Mouse (Mus musculus): ENCODE data around the gene Mrpl58. TPM values are rescaled to one million over a fixed set of nuclear protein-coding genes. Genes with fewer than 3 reads are reported as not detected.

Gene Mrpl58
- polyA plus RNA-seq, 1 experiment, result 166 TPM

DNA sequence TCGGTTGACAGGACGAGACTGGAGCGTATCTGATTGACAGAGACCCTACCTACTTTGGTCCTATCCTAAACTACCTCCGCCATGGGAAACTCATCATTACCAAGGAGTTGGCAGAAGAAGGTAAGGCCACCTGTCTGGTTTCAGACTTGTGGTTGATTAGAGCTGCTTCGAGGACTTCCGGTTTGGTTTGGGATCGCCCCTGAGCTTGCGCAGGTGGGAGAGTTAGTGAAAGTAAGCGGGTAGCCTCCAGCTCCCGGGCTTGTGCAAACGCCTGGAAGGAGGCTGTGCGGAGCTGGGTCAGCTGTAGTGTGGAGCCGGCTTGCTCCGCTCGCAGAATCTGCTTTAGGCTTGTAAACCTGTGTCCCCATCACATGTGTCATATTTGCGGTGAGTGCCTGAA lies 18.4 kb downstream of the Mrpl58 start:
- WGBS, result 69% methylated on average over 16 of the region's 16 CpGs
- peaks cover 50% of the 10 kb centered on the region for H3K4me1 ChIP-seq (replicated peaks; ENCODE audit: control insufficient read depth, insufficient read depth, low read length)
- H3K36me3 ChIP-seq (ENCODE audit: control insufficient read depth, insufficient read depth, low read length), result no peaks in the 10 kb centered on the region
- H3K27me3 ChIP-seq (ENCODE audit: control insufficient read depth, insufficient read depth, low read length), result no peaks in the 10 kb centered on the region
- H3K27ac ChIP-seq (ENCODE audit: control insufficient read depth, insufficient read depth, low read length), result peak overlapping the region; percentile 40; the same call in 1 of the 2 replicates
- TF ChIP-seq CTCF (IDR thresholded peaks at IDR 0.05; ENCODE audit: borderline replicate concordance, control insufficient read depth, extremely low read depth, insufficient read depth, low read length, poor library complexity) (no peak), POLR2A (IDR thresholded peaks at IDR 0.05; ENCODE audit: control insufficient read depth, extremely low read depth, insufficient read depth, low read length, poor library complexity) (no peak)
- H3K4me3 ChIP-seq (ENCODE audit: control insufficient read depth, insufficient read depth, low read length), result peak overlapping the region; percentile 2; the same call in 1 of the 2 replicates
- peak; percentile 38 for DNase-seq

DNA sequence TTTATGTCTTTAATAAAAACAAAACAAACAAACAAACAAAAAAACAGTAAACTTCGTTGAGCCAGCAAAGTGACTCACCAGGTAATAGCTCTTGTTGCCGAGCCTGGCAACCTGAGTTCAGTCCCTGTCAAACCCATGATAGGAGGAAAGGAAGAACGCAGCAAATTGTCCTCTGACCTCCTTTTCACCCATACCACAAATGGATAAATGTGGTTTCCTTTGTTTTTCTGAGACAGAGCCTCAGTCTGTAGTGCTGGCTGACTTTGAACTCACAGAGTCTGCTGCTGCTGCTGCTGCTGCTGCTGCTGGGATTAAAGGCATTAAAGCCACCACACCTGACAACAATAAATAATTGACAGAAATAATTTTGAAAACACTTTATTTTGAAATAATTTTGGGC lies 19.5 kb downstream of the Mrpl58 start:
- Histone ChIP-seq H3K4me1 (replicated peaks; ENCODE audit: control insufficient read depth, insufficient read depth, low read length) (peaks cover 61% of the 10 kb centered on the region), H3K27me3 (ENCODE audit: control insufficient read depth, insufficient read depth, low read length) (no peaks in the 10 kb centered on the region), H3K4me3 (ENCODE audit: control insufficient read depth, insufficient read depth, low read length) (no peak overlapping the region), H3K36me3 (ENCODE audit: control insufficient read depth, insufficient read depth, low read length) (no peaks in the 10 kb centered on the region), H3K27ac (ENCODE audit: control insufficient read depth, insufficient read depth, low read length) (peak overlapping the region; percentile 40; the same call in 1 of the 2 replicates)
- no peak for DNase-seq
- 23% methylated on average over 3 of the region's 3 CpGs for WGBS
- TF ChIP-seq POLR2A (IDR thresholded peaks at IDR 0.05; ENCODE audit: control insufficient read depth, extremely low read depth, insufficient read depth, low read length, poor library complexity) (no peak), CTCF (IDR thresholded peaks at IDR 0.05; ENCODE audit: borderline replicate concordance, control insufficient read depth, extremely low read depth, insufficient read depth, low read length, poor library complexity) (no peak)

DNA sequence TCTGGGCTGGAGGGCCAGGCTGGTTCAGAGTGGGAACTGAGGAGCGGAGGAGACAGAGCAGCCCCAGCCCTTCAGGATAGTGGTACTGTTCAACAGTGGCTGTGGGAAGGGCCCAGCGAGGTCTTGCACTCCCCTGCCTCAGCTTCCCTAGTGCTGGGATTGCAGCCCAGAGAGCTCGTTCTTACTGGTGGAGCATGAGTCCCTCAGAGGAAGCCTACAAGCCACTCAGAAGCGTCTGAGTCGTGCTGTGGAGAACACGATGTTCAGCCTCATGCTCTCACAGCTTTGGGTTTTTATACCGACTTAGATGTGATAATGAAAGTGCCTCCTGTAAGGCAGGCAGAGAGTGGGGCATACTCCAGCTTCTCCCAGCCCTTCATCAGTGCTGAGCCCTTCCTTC lies 21.1 kb downstream of the Mrpl58 start:
- 32% methylated on average over 7 of the region's 7 CpGs for WGBS
- H3K36me3 ChIP-seq (ENCODE audit: control insufficient read depth, insufficient read depth, low read length), result peaks cover 5% of the 10 kb centered on the region

DNA sequence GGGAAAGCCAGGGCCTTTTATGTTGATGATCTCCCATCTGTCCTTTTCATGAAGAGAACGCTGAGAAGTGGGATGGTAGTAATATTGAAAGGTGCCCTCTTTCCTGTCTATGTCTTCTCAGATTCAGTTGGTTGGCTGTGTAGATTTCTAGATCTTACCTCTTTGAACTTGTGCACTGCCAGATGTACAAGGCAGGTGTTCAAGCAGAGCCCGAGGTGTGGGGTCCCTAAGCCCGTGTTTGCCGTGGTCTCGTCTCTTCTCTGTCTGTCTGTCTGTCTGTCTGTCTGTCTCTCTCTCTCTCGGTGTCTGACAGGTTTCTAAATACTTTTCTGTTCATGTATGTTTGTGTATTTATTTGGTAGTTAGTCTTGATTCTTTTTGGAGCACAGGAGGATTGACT lies 22.1 kb downstream of the Mrpl58 start:
- 14% methylated on average over 6 of the region's 6 CpGs for WGBS
- Histone ChIP-seq H3K4me1 (replicated peaks; ENCODE audit: control insufficient read depth, insufficient read depth, low read length) (peaks cover 63% of the 10 kb centered on the region), H3K27ac (ENCODE audit: control insufficient read depth, insufficient read depth, low read length) (peak overlapping the region; percentile 92), H3K27me3 (ENCODE audit: control insufficient read depth, insufficient read depth, low read length) (no peaks in the 10 kb centered on the region), H3K4me3 (ENCODE audit: control insufficient read depth, insufficient read depth, low read length) (no peak overlapping the region; the same call in 1 of the 2 replicates), H3K36me3 (ENCODE audit: control insufficient read depth, insufficient read depth, low read length) (peaks cover 15% of the 10 kb centered on the region)
- TF ChIP-seq POLR2A (IDR thresholded peaks at IDR 0.05; ENCODE audit: control insufficient read depth, extremely low read depth, insufficient read depth, low read length, poor library complexity), result no peak
- peak; percentile 58 for DNase-seq

More for the DNA sequence above, 21.1 kb downstream of the Mrpl58 start:
- Histone ChIP-seq H3K4me1 (replicated peaks; ENCODE audit: control insufficient read depth, insufficient read depth, low read length) (peaks cover 63% of the 10 kb centered on the region), H3K27me3 (ENCODE audit: control insufficient read depth, insufficient read depth, low read length) (no peaks in the 10 kb centered on the region), H3K27ac (ENCODE audit: control insufficient read depth, insufficient read depth, low read length) (peak overlapping the region; percentile 92), H3K4me3 (ENCODE audit: control insufficient read depth, insufficient read depth, low read length) (no peak overlapping the region)
- no peak for TF ChIP-seq CTCF (IDR thresholded peaks at IDR 0.05; ENCODE audit: borderline replicate concordance, control insufficient read depth, extremely low read depth, insufficient read depth, low read length, poor library complexity)
- no peak for TF ChIP-seq POLR2A (IDR thresholded peaks at IDR 0.05; ENCODE audit: control insufficient read depth, extremely low read depth, insufficient read depth, low read length, poor library complexity)
- no peak for DNase-seq

DNA sequence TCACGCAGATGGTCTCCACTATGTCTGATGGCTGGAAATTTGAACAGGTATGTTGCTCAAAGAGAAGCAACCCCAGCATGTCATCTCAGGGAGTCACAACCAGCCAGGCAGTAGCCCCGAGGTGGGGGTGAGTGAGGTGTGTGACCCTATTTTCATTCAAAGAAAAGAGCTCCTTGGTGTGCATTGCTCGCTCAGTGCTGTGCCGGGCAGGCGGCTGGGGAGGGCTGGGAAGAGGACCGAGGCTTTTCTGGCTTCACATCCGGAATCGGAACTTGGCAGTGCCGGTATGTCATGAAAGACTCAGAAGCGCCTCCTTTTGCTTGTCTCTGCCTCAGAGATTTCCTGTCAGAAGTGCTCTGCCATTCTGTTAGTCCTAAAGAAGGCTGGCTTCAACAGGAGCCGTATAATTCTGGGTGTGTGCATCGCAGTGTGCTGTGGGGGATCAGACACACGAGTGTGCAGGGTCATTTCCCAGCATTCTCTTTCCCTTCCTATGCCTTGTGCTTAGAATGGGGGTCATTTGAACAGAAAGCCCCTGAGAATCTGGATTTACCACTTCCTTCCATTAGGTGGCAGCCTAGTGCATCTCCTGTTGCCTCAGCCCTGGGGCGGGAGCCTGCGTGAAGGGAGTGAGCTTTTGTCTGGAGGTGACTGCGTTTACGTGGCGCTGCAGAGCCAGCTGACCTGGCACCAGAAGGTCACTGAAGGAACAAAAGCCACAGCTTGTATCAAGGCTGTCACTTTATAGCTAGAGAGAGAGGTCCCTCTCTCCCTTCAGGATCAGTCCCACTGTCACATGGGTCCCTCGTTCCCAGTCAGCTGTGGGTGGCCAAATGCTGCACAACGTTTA lies 24.2 kb downstream of the Mrpl58 start:
- Histone ChIP-seq H3K27me3 (ENCODE audit: control insufficient read depth, insufficient read depth, low read length) (no peaks in the 10 kb centered on the region), H3K27ac (ENCODE audit: control insufficient read depth, insufficient read depth, low read length) (peak overlapping the region; percentile 68), H3K4me1 (replicated peaks; ENCODE audit: control insufficient read depth, insufficient read depth, low read length) (peaks cover 50% of the 10 kb centered on the region), H3K4me3 (ENCODE audit: control insufficient read depth, insufficient read depth, low read length) (no peak overlapping the region), H3K36me3 (ENCODE audit: control insufficient read depth, insufficient read depth, low read length) (peaks cover 31% of the 10 kb centered on the region)
- TF ChIP-seq CTCF (IDR thresholded peaks at IDR 0.05; ENCODE audit: borderline replicate concordance, control insufficient read depth, extremely low read depth, insufficient read depth, low read length, poor library complexity) (peak; percentile 8; the same call in 1 of the 2 replicates), POLR2A (IDR thresholded peaks at IDR 0.05; ENCODE audit: control insufficient read depth, extremely low read depth, insufficient read depth, low read length, poor library complexity) (no peak)
- 59% methylated on average over 20 of the region's 20 CpGs for WGBS
- peak; percentile 83 for DNase-seq

DNA sequence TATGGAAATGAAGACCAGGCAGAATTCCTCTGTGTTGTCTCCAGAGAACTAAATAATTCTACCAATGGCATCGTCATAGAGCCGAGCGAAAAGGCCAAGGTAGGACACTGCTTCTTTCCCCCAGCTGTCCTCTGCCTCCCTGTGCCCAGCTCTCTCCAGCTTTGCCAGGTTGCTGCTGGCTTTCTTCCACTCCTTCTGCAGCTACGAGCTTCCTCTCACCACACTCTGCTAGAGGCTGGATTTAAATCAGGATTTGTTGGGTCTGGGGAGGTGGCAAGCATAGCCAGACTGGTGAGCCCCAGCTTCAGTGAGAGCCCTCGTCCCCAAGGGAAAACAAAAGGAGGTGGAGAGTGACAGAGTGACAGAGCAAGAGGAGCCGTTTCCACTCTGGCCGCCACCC lies 25.8 kb downstream of the Mrpl58 start:
- no peak for DNase-seq
- TF ChIP-seq POLR2A (IDR thresholded peaks at IDR 0.05; ENCODE audit: control insufficient read depth, extremely low read depth, insufficient read depth, low read length, poor library complexity), result no peak
- no peak for TF ChIP-seq CTCF (IDR thresholded peaks at IDR 0.05; ENCODE audit: borderline replicate concordance, control insufficient read depth, extremely low read depth, insufficient read depth, low read length, poor library complexity)
- Histone ChIP-seq H3K27ac (ENCODE audit: control insufficient read depth, insufficient read depth, low read length) (no peak overlapping the region), H3K36me3 (ENCODE audit: control insufficient read depth, insufficient read depth, low read length) (peaks cover 31% of the 10 kb centered on the region), H3K27me3 (ENCODE audit: control insufficient read depth, insufficient read depth, low read length) (no peaks in the 10 kb centered on the region), H3K4me3 (ENCODE audit: control insufficient read depth, insufficient read depth, low read length) (no peak overlapping the region), H3K4me1 (replicated peaks; ENCODE audit: control insufficient read depth, insufficient read depth, low read length) (peaks cover 41% of the 10 kb centered on the region)
- 96% methylated on average over 7 of the region's 7 CpGs for WGBS

Data from thymus, adult 2 months (tissue).